Mouse (Mus musculus): Measurements from ENCODE around the gene Cfb. TPM values are rescaled to one million over a fixed set of nuclear protein-coding genes. Genes with fewer than 3 reads are reported as not detected.
A peak's percentile ranks its signal among the peaks of the same experiment; 100 is the strongest.
"Not testable (repeated sequence)": the region's sequence is repeated elsewhere in the genome, so short reads cannot be mapped to it uniquely, and the experiment has no call there.

Gene Cfb
- polyA plus RNA-seq (2014; fragmentation: Nextera tagmentation; extraction: Ambion mirVana), result 1.2 and 2.0 TPM in 2 replicates

DNA sequence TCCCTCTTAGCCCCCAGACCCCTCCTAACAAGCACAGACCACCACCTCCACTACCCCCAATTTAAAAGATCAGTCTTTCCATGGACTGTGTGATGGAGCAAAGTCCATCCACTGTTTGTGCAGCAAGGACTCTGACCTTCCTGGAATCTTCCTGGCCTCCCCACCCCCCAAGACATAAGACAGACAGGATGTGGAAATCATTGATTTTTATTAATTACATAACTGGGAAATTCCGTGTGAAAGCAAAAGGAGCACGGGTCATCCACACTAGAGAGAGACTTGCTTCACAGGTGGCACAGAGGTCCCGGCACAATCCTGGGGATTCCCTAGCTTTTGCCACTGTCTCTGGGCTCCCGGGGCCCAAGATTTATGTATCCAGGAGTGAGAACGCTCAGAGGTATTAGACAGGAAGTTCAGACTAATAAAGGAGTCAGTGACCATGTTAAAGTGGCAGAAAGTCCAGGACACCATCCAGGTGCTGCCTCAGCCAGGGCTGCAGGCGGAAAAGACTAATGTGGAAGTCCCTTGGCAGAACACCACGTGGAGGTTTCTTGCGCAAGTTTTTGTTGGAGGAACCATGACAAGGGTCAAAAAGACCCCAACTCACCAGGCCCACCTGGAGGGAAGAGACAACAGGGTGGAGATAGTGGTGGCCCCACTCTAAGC, at the start of gene Cfb:
Gene Cfb, minus strand, starts transcription at position 103 of the 666 bp plus-strand sequence.
- no peaks in the 10 kb centered on the region for H3K27me3 ChIP-seq (ENCODE audit: control insufficient read depth, insufficient read depth, low read length)
- 71% methylated on average over 8 of the region's 8 CpGs for WGBS
- no peak for DNase-seq (ENCODE audit: low spot score)
- no peak within 1 kb of the TSS for H3K4me3 ChIP-seq (ENCODE audit: low read depth, low read length)
- H3K4me2 ChIP-seq (ENCODE audit: low read depth, low read length), result no peak within 1 kb of the TSS
- no peak for ATAC-seq (replicated peaks; ENCODE audit: insufficient number of reproducible peaks, low FRiP score, low TSS enrichment, low read depth)
- no peaks in the 10 kb centered on the region for H3K4me1 ChIP-seq (ENCODE audit: control insufficient read depth, insufficient read depth, low read length)
- no peaks in the 10 kb centered on the region for H3K36me3 ChIP-seq (replicated peaks; ENCODE audit: control insufficient read depth, insufficient read depth, low read depth, low read length)
- no peak within 1 kb of the TSS for H3K9ac ChIP-seq (replicated peaks; ENCODE audit: low read length)
- no peak within 1 kb of the TSS for H3K27ac ChIP-seq (replicated peaks; ENCODE audit: low read depth, low read length)
- no peaks in the 10 kb centered on the region for H3K9me3 ChIP-seq (replicated peaks; ENCODE audit: control insufficient read depth, low read length)

DNA sequence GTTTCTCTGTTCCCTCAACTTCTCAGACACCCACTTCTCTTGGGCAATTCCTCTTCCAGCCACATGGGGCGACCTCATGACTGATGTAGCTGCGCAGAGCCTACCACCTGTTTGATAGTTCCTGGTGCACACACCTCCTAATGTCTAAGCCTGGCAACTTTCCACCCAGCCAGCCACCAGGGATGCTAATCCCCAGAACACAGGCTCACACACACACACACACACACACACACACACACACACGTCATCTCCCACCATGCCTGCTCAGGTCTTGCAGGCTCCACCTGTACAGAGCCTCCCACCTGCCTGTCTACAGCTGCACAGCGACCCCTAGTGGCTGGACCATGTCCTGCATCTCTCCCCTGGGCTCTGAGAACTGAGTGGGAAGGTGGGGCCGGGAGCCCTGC, 49.6 kb upstream of the Cfb start:
- ATAC-seq (replicated peaks; ENCODE audit: insufficient number of reproducible peaks, low FRiP score, low TSS enrichment, low read depth), result peak; percentile 37; the same call in 1 of the 2 replicates
- WGBS, result 53% methylated on average over 5 of the region's 5 CpGs
- Histone ChIP-seq H3K27me3 (ENCODE audit: control insufficient read depth, insufficient read depth, low read length) (no peaks in the 10 kb centered on the region), H3K27ac (replicated peaks; ENCODE audit: low read depth, low read length) (no peak overlapping the region), H3K4me2 (ENCODE audit: low read depth, low read length) (no peak overlapping the region), H3K9me3 (replicated peaks; ENCODE audit: control insufficient read depth, low read length) (no peaks in the 10 kb centered on the region), H3K9ac (replicated peaks; ENCODE audit: low read length) (no peak overlapping the region), H3K36me3 (replicated peaks; ENCODE audit: control insufficient read depth, insufficient read depth, low read depth, low read length) (peaks cover 19% of the 10 kb centered on the region), H3K4me1 (ENCODE audit: control insufficient read depth, insufficient read depth, low read length) (0 out of 2 replicates have a peak, but pooled peaks cover 2% of the 10 kb centered on the region), H3K4me3 (ENCODE audit: low read depth, low read length) (no peak overlapping the region)
- DNase-seq (ENCODE audit: low spot score), result peak; percentile 72

DNA sequence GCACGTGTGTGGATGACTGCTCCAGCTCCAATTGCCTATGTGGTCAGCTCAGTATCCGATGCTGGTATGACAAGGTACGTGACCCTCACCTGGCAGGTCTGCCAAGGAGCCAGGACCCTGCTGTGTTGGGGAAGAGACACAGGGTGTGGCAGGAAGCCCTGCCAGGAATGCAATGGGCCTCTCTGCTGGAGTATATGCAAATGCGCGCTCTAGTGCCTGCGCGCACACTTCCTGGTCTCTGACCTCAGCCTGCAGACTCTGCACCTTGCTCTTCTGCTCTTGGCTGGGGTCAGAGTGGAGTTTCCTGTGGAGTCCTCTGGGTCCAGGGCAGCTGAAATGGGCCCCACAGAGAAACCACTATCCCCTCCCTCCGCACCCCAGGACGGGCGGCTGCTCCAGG, 48.7 kb upstream of the Cfb start:
- WGBS, result 85% methylated on average over 10 of the region's 10 CpGs
- H3K4me3 ChIP-seq (ENCODE audit: low read depth, low read length), result no peak overlapping the region

DNA sequence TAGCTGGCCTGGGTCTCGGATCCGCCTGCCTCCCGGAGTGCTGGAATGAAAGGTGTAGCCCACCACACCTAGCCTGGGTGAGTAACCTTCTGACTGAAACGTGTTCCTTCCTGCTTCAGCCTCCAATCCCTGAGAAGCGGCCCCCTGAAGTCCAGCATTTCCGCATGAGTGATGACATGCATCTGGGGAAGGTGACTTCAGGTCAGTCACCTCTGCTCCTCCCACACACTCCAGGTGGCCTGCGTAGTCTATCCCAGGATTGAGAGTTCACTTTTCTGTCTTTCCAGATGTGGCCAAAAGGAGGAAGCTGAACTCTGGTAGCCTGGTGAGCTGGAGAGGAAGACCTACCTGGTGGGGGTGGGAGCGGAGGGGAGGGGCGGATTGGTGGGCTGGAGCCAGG, 40.6 kb upstream of the Cfb start:
- Histone ChIP-seq H3K9me3 (replicated peaks; ENCODE audit: control insufficient read depth, low read length) (no peaks in the 10 kb centered on the region), H3K36me3 (replicated peaks; ENCODE audit: control insufficient read depth, insufficient read depth, low read depth, low read length) (peaks cover 30% of the 10 kb centered on the region), H3K4me2 (ENCODE audit: low read depth, low read length) (no peak overlapping the region), H3K4me1 (ENCODE audit: control insufficient read depth, insufficient read depth, low read length) (no peaks in the 10 kb centered on the region), H3K9ac (replicated peaks; ENCODE audit: low read length) (no peak overlapping the region), H3K4me3 (ENCODE audit: low read depth, low read length) (no peak overlapping the region), H3K27ac (replicated peaks; ENCODE audit: low read depth, low read length) (no peak overlapping the region), H3K27me3 (ENCODE audit: control insufficient read depth, insufficient read depth, low read length) (no peaks in the 10 kb centered on the region)
- DNase-seq (ENCODE audit: low spot score) (no peak), ATAC-seq (replicated peaks; ENCODE audit: insufficient number of reproducible peaks, low FRiP score, low TSS enrichment, low read depth) (no peak)
- WGBS, result 90% methylated on average over 9 of the region's 9 CpGs

More for the DNA sequence above, 48.7 kb upstream of the Cfb start:
- Histone ChIP-seq H3K4me1 (ENCODE audit: control insufficient read depth, insufficient read depth, low read length) (0 out of 2 replicates have a peak, but pooled peaks cover 2% of the 10 kb centered on the region), H3K27me3 (ENCODE audit: control insufficient read depth, insufficient read depth, low read length) (no peaks in the 10 kb centered on the region), H3K27ac (replicated peaks; ENCODE audit: low read depth, low read length) (no peak overlapping the region), H3K4me2 (ENCODE audit: low read depth, low read length) (no peak overlapping the region), H3K9ac (replicated peaks; ENCODE audit: low read length) (no peak overlapping the region), H3K36me3 (replicated peaks; ENCODE audit: control insufficient read depth, insufficient read depth, low read depth, low read length) (peaks cover 29% of the 10 kb centered on the region), H3K9me3 (replicated peaks; ENCODE audit: control insufficient read depth, low read length) (no peaks in the 10 kb centered on the region)
- ATAC-seq (replicated peaks; ENCODE audit: insufficient number of reproducible peaks, low FRiP score, low TSS enrichment, low read depth) (no peak), DNase-seq (ENCODE audit: low spot score) (no peak)

DNA sequence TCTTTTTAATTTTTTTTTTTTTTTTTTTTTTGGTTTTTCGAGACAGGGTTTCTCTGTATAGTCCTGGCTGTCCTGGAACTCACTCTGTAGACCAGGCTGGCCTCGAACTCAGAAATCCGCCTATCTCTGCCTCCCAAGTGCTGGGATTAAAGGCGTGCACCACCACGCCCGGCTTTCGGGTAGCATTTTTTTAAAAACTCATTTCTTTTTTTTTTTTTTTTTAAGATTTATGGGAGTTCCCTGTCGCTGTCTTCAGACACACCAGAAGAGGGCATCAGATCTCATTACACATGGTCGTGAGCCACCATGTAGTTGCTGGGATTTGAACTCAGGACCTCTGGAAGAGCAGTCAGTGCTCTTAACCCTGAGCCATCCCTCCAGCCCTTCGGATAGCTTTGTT, 39.6 kb upstream of the Cfb start:
- not testable (repeated sequence) for H3K9me3 ChIP-seq (replicated peaks; ENCODE audit: control insufficient read depth, low read length); H3K9ac ChIP-seq (replicated peaks; ENCODE audit: low read length); H3K27ac ChIP-seq (replicated peaks; ENCODE audit: low read depth, low read length); ATAC-seq (replicated peaks; ENCODE audit: insufficient number of reproducible peaks, low FRiP score, low TSS enrichment, low read depth); H3K4me3 ChIP-seq (ENCODE audit: low read depth, low read length); DNase-seq (ENCODE audit: low spot score); H3K4me2 ChIP-seq (ENCODE audit: low read depth, low read length); H3K4me1 ChIP-seq (ENCODE audit: control insufficient read depth, insufficient read depth, low read length); H3K27me3 ChIP-seq (ENCODE audit: control insufficient read depth, insufficient read depth, low read length)
- 94% methylated on average over 9 of the region's 10 CpGs for WGBS
- H3K36me3 ChIP-seq (replicated peaks; ENCODE audit: control insufficient read depth, insufficient read depth, low read depth, low read length), result peaks cover 23% of the 10 kb centered on the region

DNA sequence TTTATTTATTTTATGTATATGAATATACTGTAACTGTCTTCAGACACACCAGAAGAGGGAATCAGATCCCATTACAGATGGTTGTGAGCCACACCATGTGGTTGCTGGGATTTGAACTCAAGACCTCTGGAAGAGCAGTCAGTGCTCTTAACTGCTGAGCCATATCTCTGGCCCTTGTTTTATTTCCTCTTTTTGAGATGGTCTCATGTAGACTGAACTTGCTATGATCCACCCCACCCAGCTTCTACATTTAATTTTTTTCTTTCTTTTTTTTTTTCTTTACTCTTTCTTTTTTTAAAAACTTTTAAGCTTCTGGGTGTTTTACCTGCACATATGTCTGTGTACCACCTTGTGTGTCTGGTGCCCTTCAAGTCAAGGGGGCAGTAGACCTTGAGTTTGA, 38.5 kb upstream of the Cfb start:
- not testable (repeated sequence) for H3K9ac ChIP-seq (replicated peaks; ENCODE audit: low read length); H3K27me3 ChIP-seq (ENCODE audit: control insufficient read depth, insufficient read depth, low read length); H3K9me3 ChIP-seq (replicated peaks; ENCODE audit: control insufficient read depth, low read length); DNase-seq (ENCODE audit: low spot score); H3K27ac ChIP-seq (replicated peaks; ENCODE audit: low read depth, low read length); H3K4me1 ChIP-seq (ENCODE audit: control insufficient read depth, insufficient read depth, low read length); ATAC-seq (replicated peaks; ENCODE audit: insufficient number of reproducible peaks, low FRiP score, low TSS enrichment, low read depth); H3K4me3 ChIP-seq (ENCODE audit: low read depth, low read length); H3K4me2 ChIP-seq (ENCODE audit: low read depth, low read length)
- peaks cover 16% of the 10 kb centered on the region for H3K36me3 ChIP-seq (replicated peaks; ENCODE audit: control insufficient read depth, insufficient read depth, low read depth, low read length)

DNA sequence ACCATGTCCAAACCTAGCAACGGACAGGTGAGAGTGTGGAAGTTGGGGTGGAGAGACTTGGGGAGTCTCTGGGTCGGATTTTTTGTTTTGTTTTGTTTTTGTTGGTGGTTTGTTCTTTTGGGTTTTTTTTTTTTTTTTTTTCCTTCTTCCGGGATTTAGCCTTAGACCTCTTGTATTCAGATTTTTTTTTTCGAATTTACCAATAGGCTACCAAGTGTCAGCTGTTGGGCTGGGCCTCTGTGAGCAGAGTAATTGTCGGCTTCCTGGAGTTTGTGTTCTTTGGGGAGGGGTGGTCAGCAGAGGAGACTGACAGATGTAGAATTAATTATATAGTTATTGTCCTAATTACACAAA, 37.5 kb upstream of the Cfb start:
- H3K9me3 ChIP-seq (replicated peaks; ENCODE audit: control insufficient read depth, low read length), result no peaks in the 10 kb centered on the region

DNA sequence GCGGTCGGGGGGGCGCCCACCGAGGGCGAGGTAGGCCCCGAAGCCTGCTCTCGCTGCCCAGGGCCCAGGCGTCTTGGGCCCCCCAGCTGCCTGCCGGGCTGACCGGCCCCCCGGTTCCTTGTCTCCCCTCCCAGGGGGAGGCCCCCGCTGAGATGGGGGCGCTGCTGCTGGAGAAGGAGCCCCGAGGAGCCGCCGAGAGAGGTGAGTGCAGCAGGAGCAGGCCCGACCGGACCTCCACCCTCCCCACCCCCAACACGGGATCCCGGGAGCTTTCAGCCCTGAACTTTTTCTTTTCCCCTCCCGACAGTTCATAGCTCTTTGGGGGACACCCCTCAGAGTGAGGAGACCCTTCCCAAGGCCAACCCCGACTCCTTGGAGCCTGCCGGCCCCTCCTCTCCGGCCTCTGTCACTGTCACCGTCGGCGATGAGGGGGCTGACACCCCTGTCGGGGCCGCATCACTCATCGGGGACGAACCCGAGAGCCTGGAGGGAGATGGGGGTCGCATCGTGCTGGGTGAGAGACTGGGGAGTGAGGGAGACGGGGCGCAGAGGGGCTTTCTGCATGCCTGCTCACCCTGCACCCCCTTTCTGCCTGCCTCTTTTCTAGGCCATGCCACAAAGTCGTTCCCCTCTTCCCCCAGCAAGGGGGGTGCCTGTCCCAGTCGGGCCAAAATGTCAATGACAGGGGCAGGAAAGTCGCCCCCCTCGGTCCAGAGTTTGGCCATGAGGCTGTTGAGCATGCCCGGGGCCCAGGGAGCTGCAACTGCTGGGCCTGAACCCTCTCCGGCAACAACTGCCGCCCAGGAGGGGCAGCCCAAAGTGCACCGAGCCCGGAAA, 37.0 kb upstream of the Cfb start:
- Histone ChIP-seq H3K27ac (replicated peaks; ENCODE audit: low read depth, low read length) (peak overlapping the region; percentile 97), H3K36me3 (replicated peaks; ENCODE audit: control insufficient read depth, insufficient read depth, low read depth, low read length) (peaks cover 9% of the 10 kb centered on the region), H3K4me1 (ENCODE audit: control insufficient read depth, insufficient read depth, low read length) (peaks cover 7% of the 10 kb centered on the region), H3K4me3 (ENCODE audit: low read depth, low read length) (peak overlapping the region; percentile 93), H3K9ac (replicated peaks; ENCODE audit: low read length) (peak overlapping the region; percentile 97), H3K27me3 (ENCODE audit: control insufficient read depth, insufficient read depth, low read length) (no peaks in the 10 kb centered on the region), H3K4me2 (ENCODE audit: low read depth, low read length) (peak overlapping the region; percentile 86), H3K9me3 (replicated peaks; ENCODE audit: control insufficient read depth, low read length) (no peaks in the 10 kb centered on the region)
- DNase-seq (ENCODE audit: low spot score), result peak; percentile 43
- ATAC-seq (replicated peaks; ENCODE audit: insufficient number of reproducible peaks, low FRiP score, low TSS enrichment, low read depth), result peak; percentile 9
- WGBS, result under 1% methylated on average over 35 of the region's 45 CpGs

More for the DNA sequence above, 37.5 kb upstream of the Cfb start:
- H3K27ac ChIP-seq (replicated peaks; ENCODE audit: low read depth, low read length), result peak overlapping the region; percentile 97
- WGBS, result 1% methylated on average over 4 of the region's 5 CpGs
- peaks cover 9% of the 10 kb centered on the region for H3K36me3 ChIP-seq (replicated peaks; ENCODE audit: control insufficient read depth, insufficient read depth, low read depth, low read length)
- peak overlapping the region; percentile 93 for H3K4me3 ChIP-seq (ENCODE audit: low read depth, low read length)
- ATAC-seq (replicated peaks; ENCODE audit: insufficient number of reproducible peaks, low FRiP score, low TSS enrichment, low read depth) (no peak), DNase-seq (ENCODE audit: low spot score) (peak; percentile 31)
- H3K27me3 ChIP-seq (ENCODE audit: control insufficient read depth, insufficient read depth, low read length), result no peaks in the 10 kb centered on the region
- H3K4me1 ChIP-seq (ENCODE audit: control insufficient read depth, insufficient read depth, low read length), result peaks cover 7% of the 10 kb centered on the region
- peak overlapping the region; percentile 86 for H3K4me2 ChIP-seq (ENCODE audit: low read depth, low read length)
- H3K9ac ChIP-seq (replicated peaks; ENCODE audit: low read length), result peak overlapping the region; percentile 97

All from embryonic facial prominence, embryonic 11.5 days (tissue).